Mouse (Mus musculus) forebrain, embryonic 15.5 days (tissue): ENCODE measurements around the gene Acsl3. TPM values are rescaled to one million over a fixed set of nuclear protein-coding genes. Genes with fewer than 3 reads are reported as not detected.

Experiments used
- polyA plus RNA-seq: library from polyadenylated mRNA; unstranded; fragments of >200 nt; fragmentation: Nextera tagmentation; extraction: Ambion mirVana; gene quantifications from 2 replicates; pipeline ENCODE4 v1.2.1, GENCODE M21; 2015

Gene Acsl3
- polyA plus RNA-seq, 1 experiment from 2014 or later, result 77.0 TPM

Other genes with a start within 250 kb of the Acsl3 start
- 154 and 159 TPM in 2 replicates for gene Farsb, start 168.9 kb upstream of the Acsl3 start, polyA plus RNA-seq
- not detected in 2 replicates for gene Mogat1, start 146.8 kb upstream of the Acsl3 start, polyA plus RNA-seq
- 0.27 and 0.29 TPM in 2 replicates for gene BC035947, start 145.7 kb upstream of the Acsl3 start, polyA plus RNA-seq
- gene Utp14b, start 213 bp downstream of the Acsl3 start, polyA plus RNA-seq, result 1.8 and 2.5 TPM in 2 replicates
- 1.3 and 1.4 TPM in 2 replicates for gene Kcne4, start 158.9 kb downstream of the Acsl3 start, polyA plus RNA-seq